Mouse (Mus musculus) liver, embryonic 15.5 days (tissue): ENCODE data around the gene Rxylt1. TPM values are rescaled to one million over a fixed set of nuclear protein-coding genes. Genes with fewer than 3 reads are reported as not detected.

Source experiments
- ATAC-seq: fragments of 200-750 bp; cut with Nextera tagmentation; 2 replicates; pipeline ENCODE4 v1.8.0; 2017; ENCODE audit warnings: moderate number of reproducible peaks, mild to moderate bottlenecking, moderate library complexity; ENCODE audit not compliant: insufficient read depth
- H3K27ac ChIP-seq: fragments of 300-500 bp; sonication (generic); replicated peaks from 2 replicates; pipeline ENCODE4 v1.5.1; 2015; ENCODE audit warnings: mild to moderate bottlenecking, inconsistent platforms
- H3K27me3 ChIP-seq: fragments of 300-500 bp; sonication (generic); 2 replicates; pipeline ENCODE4 v1.6.1; 2015; ENCODE audit warnings: mild to moderate bottlenecking, inconsistent platforms
- H3K36me3 ChIP-seq: fragments of 300-500 bp; sonication (generic); replicated peaks from 2 replicates; pipeline ENCODE4 v1.6.1; 2015; ENCODE audit warnings: moderate library complexity, mild to moderate bottlenecking, inconsistent platforms
- H3K4me1 ChIP-seq: fragments of 300-500 bp; sonication (generic); replicated peaks from 2 replicates; pipeline ENCODE4 v1.6.1; 2015; ENCODE audit warnings: inconsistent platforms
- H3K4me2 ChIP-seq: fragments of 300-500 bp; sonication (generic); 2 replicates; pipeline ENCODE4 v1.6.1; 2015; ENCODE audit warnings: moderate library complexity, mild to moderate bottlenecking, inconsistent platforms
- H3K4me3 ChIP-seq: fragments of 300-500 bp; sonication (generic); replicated peaks from 2 replicates; pipeline ENCODE4 v1.5.1; 2015; ENCODE audit warnings: mild to moderate bottlenecking, inconsistent platforms
- H3K9ac ChIP-seq: fragments of 300-500 bp; sonication (generic); 2 replicates; pipeline ENCODE4 v1.6.1; 2015; ENCODE audit warnings: moderate library complexity, mild to moderate bottlenecking, inconsistent platforms
- H3K9me3 ChIP-seq: fragments of 300-500 bp; sonication (generic); replicated peaks from 2 replicates; pipeline ENCODE4 v1.6.1; 2016; ENCODE audit warnings: inconsistent platforms
- WGBS: fragments of 180-500 bp; shearing (Covaris S2); methylation state at CpG from one replicate; pipeline ENCODE4 v1.1.7; 2015; ENCODE audit warnings: mixed read lengths; ENCODE audit not compliant: insufficient replicate concordance; 5-methylcytosine and 5-hydroxymethylcytosine counted together
- polyA plus RNA-seq: library from polyadenylated mRNA; unstranded; fragments of >200 nt; fragmentation: Nextera tagmentation; extraction: Ambion mirVana; gene quantifications from 2 replicates; pipeline ENCODE4 v1.2.1, GENCODE M21; 2015

Gene Rxylt1
- polyA plus RNA-seq = 10.2 and 11.0 TPM in 2 replicates

GRCm38 (mm10) chr10:122096980-122097844 lies at the start of gene Rxylt1:
Gene Rxylt1, minus strand, starts transcription at chr10:122097371.
- 0 out of 2 replicates have a peak, but pooled peaks cover 3% of the 10 kb centered on the region for H3K36me3 ChIP-seq
- H3K4me3 ChIP-seq = peak within 1 kb of the TSS; percentile 71
- ATAC-seq = peak; percentile 93
- no peaks in the 10 kb centered on the region for H3K27me3 ChIP-seq
- WGBS = 2% methylated on average over 46 of the region's 48 CpGs
- H3K4me1 ChIP-seq = peaks cover 23% of the 10 kb centered on the region
- H3K27ac ChIP-seq = peak within 1 kb of the TSS; percentile 69
- H3K9me3 ChIP-seq = no peaks in the 10 kb centered on the region
- peak within 1 kb of the TSS; percentile 66 for H3K9ac ChIP-seq
- H3K4me2 ChIP-seq = peak within 1 kb of the TSS; percentile 96

GRCm38 (mm10) chr10:122121290-122121970 lies 24.3 kb upstream of the Rxylt1 start:
- H3K9ac ChIP-seq = no peak overlapping the region
- H3K4me2 ChIP-seq = no peak overlapping the region
- H3K4me3 ChIP-seq = no peak overlapping the region
- H3K27me3 ChIP-seq = no peaks in the 10 kb centered on the region
- H3K9me3 ChIP-seq = no peaks in the 10 kb centered on the region
- 86% methylated on average over 20 of the region's 21 CpGs for WGBS
- ATAC-seq = no peak
- no peaks in the 10 kb centered on the region for H3K36me3 ChIP-seq
- H3K27ac ChIP-seq = no peak overlapping the region
- no peaks in the 10 kb centered on the region for H3K4me1 ChIP-seq

GRCm38 (mm10) chr10:122120500-122121289 lies 23.5 kb upstream of the Rxylt1 start:
- H3K4me3 ChIP-seq = no peak overlapping the region
- H3K36me3 ChIP-seq = no peaks in the 10 kb centered on the region
- 76% methylated on average over 16 of the region's 16 CpGs for WGBS
- no peak overlapping the region for H3K9ac ChIP-seq
- no peak overlapping the region for H3K4me2 ChIP-seq
- H3K27ac ChIP-seq = no peak overlapping the region
- ATAC-seq = no peak
- H3K9me3 ChIP-seq = no peaks in the 10 kb centered on the region
- no peaks in the 10 kb centered on the region for H3K4me1 ChIP-seq
- no peaks in the 10 kb centered on the region for H3K27me3 ChIP-seq

- no peak overlapping the region for H3K4me3 ChIP-seq
- no peaks in the 10 kb centered on the region for H3K27me3 ChIP-seq
- 21% methylated on average over 6 of the region's 6 CpGs for WGBS
- no peak overlapping the region for H3K4me2 ChIP-seq
- H3K9me3 ChIP-seq = no peaks in the 10 kb centered on the region
- no peak overlapping the region for H3K27ac ChIP-seq
- no peaks in the 10 kb centered on the region for H3K36me3 ChIP-seq
- H3K4me1 ChIP-seq = no peaks in the 10 kb centered on the region
- ATAC-seq = no peak
- no peak overlapping the region for H3K9ac ChIP-seq
Observed at GRCm38 (mm10) chr10:122119451-122119850, 22.3 kb upstream of the Rxylt1 start.

- H3K9ac ChIP-seq = no peak overlapping the region
- no peaks in the 10 kb centered on the region for H3K9me3 ChIP-seq
- H3K4me1 ChIP-seq = no peaks in the 10 kb centered on the region
- no peak overlapping the region for H3K4me2 ChIP-seq
- H3K36me3 ChIP-seq = no peaks in the 10 kb centered on the region
- no peak overlapping the region for H3K27ac ChIP-seq
- ATAC-seq = no peak
- no peaks in the 10 kb centered on the region for H3K27me3 ChIP-seq
- WGBS = 23% methylated on average over 11 of the region's 11 CpGs
- H3K4me3 ChIP-seq = no peak overlapping the region
Observed at GRCm38 (mm10) chr10:122116636-122117035, 19.5 kb upstream of the Rxylt1 start.

- Histone ChIP-seq H3K9ac (no peak overlapping the region), H3K36me3 (no peaks in the 10 kb centered on the region), H3K4me3 (no peak overlapping the region), H3K4me1 (peaks cover 3% of the 10 kb centered on the region; the same call in 1 of the 2 replicates), H3K27ac (no peak overlapping the region), H3K4me2 (no peak overlapping the region), H3K27me3 (no peaks in the 10 kb centered on the region), H3K9me3 (no peaks in the 10 kb centered on the region)
- 55% methylated on average over 3 of the region's 3 CpGs for WGBS
- no peak for ATAC-seq
Observed at GRCm38 (mm10) chr10:122106633-122107028, 9.5 kb upstream of the Rxylt1 start.

- no peak overlapping the region for H3K27ac ChIP-seq
- peaks cover 3% of the 10 kb centered on the region; the same call in 1 of the 2 replicates for H3K4me1 ChIP-seq
- WGBS = 54% methylated on average over 10 of the region's 10 CpGs
- no peak for ATAC-seq
- no peaks in the 10 kb centered on the region for H3K36me3 ChIP-seq
- no peak overlapping the region for H3K9ac ChIP-seq
- no peak overlapping the region for H3K4me2 ChIP-seq
- H3K9me3 ChIP-seq = no peaks in the 10 kb centered on the region
- H3K27me3 ChIP-seq = no peaks in the 10 kb centered on the region
- no peak overlapping the region for H3K4me3 ChIP-seq
Observed at GRCm38 (mm10) chr10:122105889-122106632, 8.9 kb upstream of the Rxylt1 start.

GRCm38 (mm10) chr10:122105407-122105806 lies 8.2 kb upstream of the Rxylt1 start:
- WGBS = under 1% methylated on average over 3 of the region's 3 CpGs
- H3K4me3 ChIP-seq = no peak overlapping the region
- H3K4me1 ChIP-seq = peaks cover 3% of the 10 kb centered on the region; the same call in 1 of the 2 replicates
- no peak overlapping the region for H3K9ac ChIP-seq
- no peaks in the 10 kb centered on the region for H3K27me3 ChIP-seq
- no peak overlapping the region for H3K4me2 ChIP-seq
- H3K36me3 ChIP-seq = no peaks in the 10 kb centered on the region
- H3K27ac ChIP-seq = no peak overlapping the region
- H3K9me3 ChIP-seq = no peaks in the 10 kb centered on the region
- no peak for ATAC-seq

- Histone ChIP-seq H3K4me2 (no peak overlapping the region), H3K9ac (no peak overlapping the region), H3K9me3 (no peaks in the 10 kb centered on the region), H3K27ac (no peak overlapping the region), H3K4me3 (no peak overlapping the region), H3K36me3 (no peaks in the 10 kb centered on the region), H3K27me3 (no peaks in the 10 kb centered on the region), H3K4me1 (peaks cover 4% of the 10 kb centered on the region; the same call in 1 of the 2 replicates)
- WGBS = 68% methylated on average over 5 of the region's 5 CpGs
- no peak for ATAC-seq
Observed at GRCm38 (mm10) chr10:122102675-122103074, 5.5 kb upstream of the Rxylt1 start.

GRCm38 (mm10) chr10:122096462-122096979 lies 650 bp downstream of the Rxylt1 start:
- H3K4me1 ChIP-seq = peaks cover 23% of the 10 kb centered on the region
- peak; percentile 68 for ATAC-seq
- under 1% methylated on average over 48 of the region's 48 CpGs for WGBS

More at GRCm38 (mm10) chr10:122096462-122096979, 650 bp downstream of the Rxylt1 start:
- Histone ChIP-seq H3K36me3 (0 out of 2 replicates have a peak, but pooled peaks cover 3% of the 10 kb centered on the region), H3K27ac (peak overlapping the region; percentile 69), H3K4me2 (peak overlapping the region; percentile 96), H3K27me3 (no peaks in the 10 kb centered on the region), H3K4me3 (peak overlapping the region; percentile 71), H3K9ac (peak overlapping the region; percentile 66), H3K9me3 (no peaks in the 10 kb centered on the region)
